Mouse (Mus musculus) gastrocnemius, postnatal 36 days (tissue): ENCODE results near the gene Tnfsf14. TPM values are rescaled to one million over a fixed set of nuclear protein-coding genes. Genes with fewer than 3 reads are reported as not detected.

Experiments used
- DNase-seq, 2 experiments: peaks; one replicate each; pipeline ENCODE4 v3.0.0; 2022
- intact Hi-C: fragments of 180-260 bp; cut with DNase I; formaldehyde crosslinking; loops from one replicate; pipeline ENCODE4 v1.15.1; 2025
- microRNA-seq, 2 experiments: library from miRNA; unstranded; fragments of <30 nt; microRNA quantifications; one replicate each; pipeline ENCODE4 v1.2.0; 2021
- total RNA-seq, 2 experiments: library from RNA; stranded (reverse); gene quantifications; 2 replicates each; pipeline ENCODE4 v1.2.3; 2021

Tnfsf14 gene
- total RNA-seq, 2 experiments from 2014 or later: 0.18 TPM; not detected in 1

- intact Hi-C loops: no loop called here
- no peak for DNase-seq
These were observed 48.9 kb downstream of the Tnfsf14 start for GRCm38 (mm10) chr17:57145115-57145514.

- DNase-seq: no peak
- intact Hi-C loops: no loop called here
These were observed 50.3 kb downstream of the Tnfsf14 start for GRCm38 (mm10) chr17:57143704-57144103.

DNA sequence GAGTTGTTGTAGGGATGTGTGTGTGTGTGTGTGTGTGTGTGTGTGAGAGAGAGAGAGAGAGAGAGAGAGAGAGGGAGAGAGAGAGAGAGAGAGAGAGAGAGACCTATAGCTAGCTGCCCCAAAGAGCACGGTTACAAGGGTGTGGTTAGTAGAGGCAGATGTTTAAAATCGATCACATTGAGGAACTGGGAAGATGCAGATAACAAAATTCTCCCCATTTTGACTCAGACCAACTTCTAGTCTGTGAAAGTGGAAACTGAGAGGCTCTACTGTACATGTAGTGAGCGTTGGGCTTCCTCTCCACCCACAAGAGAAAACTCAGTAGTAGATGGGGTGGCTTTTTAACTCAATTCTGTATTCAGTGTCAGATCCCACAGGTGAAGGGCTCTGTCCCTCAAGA is 54.3 kb downstream of the Tnfsf14 start:
- intact Hi-C loops: no loop called here
- no peak for DNase-seq

Small RNAs within 50 kb of the gene (microRNA-seq; reads per million reads assigned to microRNA genes)
- 0 reads per million in 2 experiments for gene Mir6978

Other genes with a start within 250 kb of the Tnfsf14 start
- gene Acer1, start 212.1 kb downstream of the Tnfsf14 start, total RNA-seq: not detected
- 10 to 100 TPM; 28.7 to 33.4 TPM for gene Clpp, start 203.9 kb downstream of the Tnfsf14 start, total RNA-seq
- gene Alkbh7, start 196.8 kb downstream of the Tnfsf14 start, total RNA-seq: 10 to 100 TPM; 21.6 to 22.7 TPM
- gene Pspn, start 194.2 kb downstream of the Tnfsf14 start, total RNA-seq: not detected
- 10 to 100 TPM; 15.1 to 16.8 TPM for gene Gtf2f1, start 182.9 kb downstream of the Tnfsf14 start, total RNA-seq
- not detected for gene Gm17949, start 182.7 kb downstream of the Tnfsf14 start, total RNA-seq
- 10 to 100 TPM; 20.8 to 27.9 TPM for gene Khsrp, start 162.7 kb downstream of the Tnfsf14 start, total RNA-seq
- gene Slc25a41, start 152.5 kb downstream of the Tnfsf14 start, total RNA-seq: not detected
- under 1 TPM; 0.51 to 0.57 TPM for gene Crb3, start 135.1 kb downstream of the Tnfsf14 start, total RNA-seq
- 10 to 100 TPM; 34.1 to 48.5 TPM for gene Slc25a23, start 134.3 kb downstream of the Tnfsf14 start, total RNA-seq
- under 1 TPM; 0.43 to 0.54 TPM for gene Dennd1c, start 115.7 kb downstream of the Tnfsf14 start, total RNA-seq
- gene Tubb4a, start 106.4 kb downstream of the Tnfsf14 start, total RNA-seq: 1 to 10 TPM; 1.3 to 1.4 TPM
- gene Tnfsf9, start 88.9 kb downstream of the Tnfsf14 start, total RNA-seq: under 1 TPM in 1 of 2 experiments, not detected in 1; 0.41 TPM
- gene Cd70, start 44.4 kb downstream of the Tnfsf14 start, total RNA-seq: not detected
- gene C3, start 34.0 kb upstream of the Tnfsf14 start, total RNA-seq: 10 to 100 TPM; 11.8 TPM
- 10 to 100 TPM; 20.5 to 22.6 TPM for gene Gpr108, start 54.3 kb upstream of the Tnfsf14 start, total RNA-seq
- gene Trip10, start 55.3 kb upstream of the Tnfsf14 start, total RNA-seq: 100 to 1,000 TPM; 142 to 152 TPM
- 1 to 10 TPM in 1 of 2 experiments, under 1 TPM in 1; 0.54 to 1.4 TPM for gene Vav1, start 84.9 kb upstream of the Tnfsf14 start, total RNA-seq
- 1 to 10 TPM; 2.8 TPM for gene Adgre1, start 164.5 kb upstream of the Tnfsf14 start, total RNA-seq